Mouse (Mus musculus) retina, embryonic 14.5 days (tissue): Measurements from ENCODE around the gene Hck.

ENCODE experiments used
- DNase-seq: peaks from one replicate; pipeline ENCODE4 v3.0.0-alpha.2; 2015; ENCODE audit warnings: low spot score

Hck gene

GRCm38 (mm10) chr2:153108313-153109264 lies at the start of gene Hck:
Gene Hck (plus strand): TSS chr2:153108468.
- peak; percentile 63 for DNase-seq

DNA sequence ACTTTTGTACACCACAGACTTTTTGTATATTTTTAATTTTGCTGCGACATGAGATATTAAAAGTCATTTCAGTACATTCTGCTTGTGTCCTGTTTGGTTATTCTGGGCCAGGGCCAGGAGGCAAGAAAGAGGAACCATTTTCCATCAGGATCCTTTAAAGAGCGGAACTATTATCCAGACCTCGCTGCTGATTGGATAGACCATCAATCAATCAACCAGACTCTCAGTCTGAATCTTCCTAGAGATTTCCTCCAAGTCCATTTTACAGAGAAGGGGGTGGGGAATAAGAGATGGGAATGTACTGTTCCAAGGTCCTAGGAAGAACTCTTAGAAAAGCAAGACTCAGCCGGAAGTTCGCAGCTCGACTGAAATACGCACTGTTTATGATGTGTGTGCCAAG lies 48.1 kb upstream of the Hck start:
- DNase-seq: no peak

DNA sequence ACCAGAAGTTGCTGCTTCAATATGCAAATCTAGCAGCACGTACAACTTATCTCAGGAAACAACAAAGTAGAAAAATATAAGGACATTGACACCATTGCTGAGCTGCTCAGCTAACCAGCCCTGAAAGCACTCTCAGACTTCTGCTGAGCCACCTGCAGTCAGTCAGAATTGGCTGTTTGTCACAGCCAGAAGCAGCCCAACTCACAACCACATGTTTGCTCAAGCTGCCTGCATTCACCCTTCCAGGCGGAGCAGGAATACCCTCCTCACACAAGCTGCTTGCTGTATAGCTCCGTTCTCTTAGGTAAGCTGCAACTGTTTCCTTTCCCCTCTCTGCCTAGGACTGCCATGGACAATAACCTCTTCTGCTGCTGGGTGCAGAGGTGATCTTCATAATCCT lies 44.9 kb upstream of the Hck start:
- DNase-seq: no peak

- no peak for DNase-seq
These were observed 43.9 kb upstream of the Hck start for GRCm38 (mm10) chr2:153064190-153064970.

DNA sequence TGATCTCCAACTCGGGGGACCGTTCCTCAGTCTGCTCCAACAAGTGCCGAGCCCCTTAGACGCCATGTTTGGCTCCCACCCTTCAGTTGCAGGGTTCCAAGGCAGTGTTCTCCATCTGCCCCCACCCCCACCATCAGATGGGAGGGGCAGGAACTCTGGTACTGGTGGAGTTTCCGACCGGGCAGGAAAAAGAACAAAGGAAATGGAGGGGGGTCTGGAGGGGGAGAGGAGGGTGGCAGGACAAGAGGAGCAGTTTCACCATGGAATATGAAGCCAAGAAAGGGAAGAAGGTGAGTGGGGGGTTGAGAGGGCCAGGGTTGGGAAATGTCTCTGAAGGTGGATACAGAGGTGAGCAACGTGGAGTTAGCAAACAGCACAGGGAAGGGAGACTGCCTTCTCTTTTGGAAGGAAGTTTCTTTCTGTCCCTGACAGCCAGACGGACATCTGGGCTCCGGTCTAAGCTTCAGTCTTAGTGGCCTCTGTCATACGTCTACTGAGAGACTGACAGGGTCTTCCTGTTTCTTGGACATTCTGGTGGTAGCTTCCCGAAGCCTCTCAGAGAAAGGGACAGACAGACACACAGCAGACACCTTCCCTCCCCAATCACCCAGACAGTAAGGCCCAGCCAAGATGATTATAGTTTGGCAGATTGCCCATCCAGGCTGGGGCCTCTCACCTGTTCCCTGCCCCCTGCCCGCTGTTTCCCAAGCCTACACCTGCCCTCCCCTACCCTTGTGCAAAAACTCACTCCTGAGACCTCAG lies 42.3 kb upstream of the Hck start, which contains the start of gene Ccm2l:
TSS of gene Ccm2l (plus strand) at position 209 of the 762 bp plus-strand sequence.
- no peak for DNase-seq

DNA sequence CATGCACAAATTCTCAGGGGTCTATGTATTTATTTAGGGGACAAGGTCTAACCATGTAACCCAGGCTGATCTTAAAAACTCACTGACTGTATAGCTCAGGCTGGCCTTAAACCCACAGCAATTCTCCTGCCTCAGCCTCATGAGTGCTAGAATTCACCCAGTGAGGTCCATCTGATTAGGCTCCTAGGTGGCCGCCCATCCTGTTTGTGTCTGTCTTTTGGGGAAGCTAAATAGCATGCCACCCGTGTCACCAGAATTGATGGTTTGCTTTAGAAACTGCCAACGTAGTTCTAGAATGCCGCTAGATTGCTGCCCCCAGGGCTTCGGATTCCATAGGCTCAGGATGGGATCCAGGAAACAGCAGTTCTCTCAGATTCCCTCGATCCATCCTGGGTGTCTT lies 41.3 kb upstream of the Hck start:
- DNase-seq: no peak

GRCm38 (mm10) chr2:153070762-153071490 lies 37.3 kb upstream of the Hck start:
- DNase-seq: peak; percentile 66

GRCm38 (mm10) chr2:153071491-153072184 lies 36.6 kb upstream of the Hck start:
- peak; percentile 72 for DNase-seq

DNA sequence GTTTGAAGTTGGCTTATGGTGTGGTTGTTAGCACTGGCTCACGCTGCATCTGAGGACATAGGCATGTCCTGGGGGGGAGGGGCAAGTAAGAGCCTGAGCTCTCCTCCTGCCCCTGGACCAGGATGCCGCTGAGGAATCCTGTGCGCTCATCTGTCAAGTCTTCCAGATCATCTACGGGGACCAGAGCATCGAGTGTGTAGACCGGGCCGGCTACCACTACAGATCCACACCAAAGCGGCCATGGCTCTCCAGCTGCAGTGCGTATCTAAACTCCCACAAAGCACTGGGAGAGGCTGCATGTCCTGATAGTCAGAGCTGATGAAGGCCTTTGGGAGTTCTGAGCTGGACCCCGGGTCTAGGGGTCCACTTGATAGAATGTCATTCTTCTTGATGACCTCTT lies 33.6 kb upstream of the Hck start:
- DNase-seq: no peak

DNA sequence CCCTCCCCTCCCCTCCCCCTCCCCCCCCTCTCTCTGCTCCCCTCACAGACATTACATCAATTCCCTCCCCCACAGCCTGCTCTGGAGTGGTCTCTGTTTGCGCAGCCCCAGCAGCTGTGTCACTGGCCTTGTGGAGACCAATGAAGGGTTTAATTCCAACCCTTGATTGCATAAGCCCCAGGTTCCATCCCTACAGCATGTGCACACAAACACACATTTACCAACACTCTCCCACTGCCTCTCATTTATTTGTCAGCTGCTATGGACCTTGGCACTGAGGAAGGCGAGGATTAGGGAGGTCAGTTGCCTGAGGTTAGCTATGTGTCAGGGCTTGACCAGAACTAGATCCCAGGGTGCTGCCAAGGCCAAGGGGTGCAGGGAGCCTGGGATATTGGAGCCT lies 32.3 kb upstream of the Hck start:
- no peak for DNase-seq

- peak; percentile 92 for DNase-seq
These were observed 27.3 kb upstream of the Hck start for GRCm38 (mm10) chr2:153080841-153081523.

- no peak for DNase-seq
These were observed 26.4 kb upstream of the Hck start for GRCm38 (mm10) chr2:153081866-153082265.

DNA sequence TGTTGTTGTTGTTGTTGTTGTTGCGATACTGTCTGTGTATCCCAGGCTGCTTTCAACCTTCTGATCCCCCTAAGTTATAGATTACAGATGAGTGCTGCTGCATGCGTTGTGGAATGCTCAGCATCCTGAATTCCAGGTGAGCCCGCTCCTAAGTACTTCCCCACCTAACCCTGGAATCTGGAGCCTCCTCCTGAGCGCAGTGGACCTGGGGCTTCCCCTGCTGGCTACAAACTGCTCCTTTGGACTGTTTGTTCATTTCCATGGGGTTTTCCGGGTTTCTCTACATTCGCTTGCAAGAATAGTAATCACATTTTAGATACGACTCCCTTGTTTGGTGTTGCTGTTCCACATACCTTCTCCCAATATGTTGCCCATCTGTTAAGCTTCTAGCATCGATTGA lies 25.0 kb upstream of the Hck start:
- DNase-seq: no peak

GRCm38 (mm10) chr2:153083824-153084223 lies 24.4 kb upstream of the Hck start:
- no peak for DNase-seq

- DNase-seq: no peak
These were observed 23.8 kb upstream of the Hck start for GRCm38 (mm10) chr2:153084261-153084976.

DNA sequence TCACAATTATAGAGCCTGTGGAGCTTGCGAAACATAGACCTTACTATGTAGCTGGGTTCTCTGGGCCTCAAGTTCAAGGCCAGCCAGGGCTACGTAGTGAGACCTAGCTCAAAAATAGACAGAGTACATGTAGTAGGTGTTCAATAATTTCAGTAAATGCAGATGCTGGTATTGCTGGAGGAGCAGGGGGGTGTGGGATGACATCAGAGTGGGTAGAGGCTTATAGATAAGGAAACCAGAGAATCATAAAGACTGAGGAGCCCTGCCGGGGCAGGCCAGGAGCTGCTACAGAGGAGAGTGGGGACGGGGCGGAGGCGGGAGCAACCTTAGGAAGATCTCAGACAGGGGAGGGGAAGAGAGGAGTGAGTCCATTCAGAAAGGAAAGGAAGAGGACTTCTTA lies 22.7 kb upstream of the Hck start:
- DNase-seq: no peak

GRCm38 (mm10) chr2:153086166-153086565 lies 22.1 kb upstream of the Hck start:
- DNase-seq: no peak

DNA sequence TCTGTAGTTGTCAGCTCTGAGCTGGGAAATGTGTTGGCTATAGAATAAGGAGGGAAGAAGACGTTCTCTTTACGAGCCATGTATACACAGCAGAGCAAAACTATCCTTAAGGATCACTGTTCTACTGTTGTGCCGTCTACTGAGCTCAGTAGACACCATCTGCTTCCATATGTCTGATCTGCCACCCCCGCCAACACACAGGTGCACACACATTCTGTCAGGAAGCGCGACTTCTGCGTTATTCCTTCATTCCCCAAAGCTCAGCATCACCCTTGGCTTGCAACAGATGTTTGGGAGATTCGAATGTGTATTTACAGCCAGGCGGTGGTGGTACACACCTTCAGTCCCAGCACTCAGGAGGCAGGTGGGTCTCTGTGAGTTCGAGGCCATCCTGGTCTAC lies 21.2 kb upstream of the Hck start:
- no peak for DNase-seq

DNA sequence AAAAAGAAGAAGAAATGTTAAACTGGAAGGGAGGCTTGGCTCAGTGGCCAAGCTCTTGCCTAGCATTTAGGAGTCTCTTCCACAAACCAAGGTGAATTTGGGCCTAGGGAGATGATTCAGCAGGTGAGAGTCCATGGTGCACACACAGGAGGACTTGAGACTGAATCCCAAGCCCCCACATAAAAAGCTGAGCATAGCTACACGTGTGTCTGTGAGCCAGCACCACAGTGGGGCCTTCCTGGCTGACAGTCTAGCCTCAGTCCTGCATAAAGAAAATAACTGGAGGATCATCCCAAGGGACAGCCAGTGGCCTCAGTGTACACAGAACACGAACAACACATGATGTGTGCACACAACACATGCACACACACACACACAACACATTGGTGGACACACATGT lies 19.0 kb upstream of the Hck start:
- DNase-seq: no peak
